Comparison of ENCODE assay signal across 9 mouse cellular contexts in the genomic region with DNA sequence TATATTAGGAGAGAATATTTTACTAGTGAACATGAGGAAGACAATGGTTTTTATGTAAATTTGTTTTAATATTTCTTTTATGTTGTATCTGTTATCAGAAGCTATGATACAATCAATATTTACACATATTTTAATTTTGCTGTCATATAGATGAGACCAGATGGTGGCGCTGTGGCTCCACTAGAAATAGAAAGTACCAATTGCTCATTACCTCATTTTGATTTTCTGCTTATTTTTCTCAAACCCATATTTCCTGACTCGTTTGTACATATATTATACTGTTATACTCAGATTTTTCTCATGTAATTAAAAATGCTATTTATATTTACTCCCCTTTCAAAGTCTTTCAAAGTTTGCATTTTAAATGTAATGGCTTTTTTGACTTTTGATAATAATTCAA.
DNase-seq lines count a peak whose midpoint lies in the region; ATAC-seq and TF ChIP-seq lines count a peak whose summit lies in the region.
"Had no signal": no experiment of that assay in that cellular context is flagged by ENCODE, and none has a peak within 500 bp of the region (broad histone marks: within the 10 kb centered on the region; RNA-seq: fewer than 3 reads in every experiment).

No protein-coding gene starts in this region.

- H3K4me2 ChIP-seq in neural tube, embryonic 15.5 days: no peak overlapping the region
- H3K4me2 ChIP-seq in lung, embryonic 14.5 days: no peak overlapping the region

- peak; percentile 10 for DNase-seq in cerebellum, adult 9-10 months
- DNase-seq in cerebellum, adult 9-11 months: no peak
- DNase-seq in neural tube, embryonic 10.5 days (ENCODE audit: extremely low spot score, low spot score): peak; percentile 40
- DNase-seq in kidney, postnatal 10 days: peak; percentile 66
- DNase-seq in lung, embryonic 14.5 days: peak; percentile 85
- DNase-seq in spleen, postnatal 36 days (ENCODE audit: low spot score in 2 of 2): no peak

- no peak overlapping the region for H3K4me3 ChIP-seq in neural tube, embryonic 15.5 days (replicated peaks)
- H3K4me3 ChIP-seq in lung, embryonic 14.5 days (ENCODE audit: low read depth, low read length): no peak overlapping the region
- H3K4me3 ChIP-seq: megakaryocyte, embryonic 14.5 days had no signal

- no peak for ATAC-seq in neural tube, embryonic 15.5 days (ENCODE audit: low FRiP score)
- ATAC-seq in common myeloid progenitor, adult 5-6 weeks (replicated peaks; ENCODE audit: low read depth, poor library complexity, severe bottlenecking): peak; percentile 50; the same call in 1 of the 2 replicates
- ATAC-seq in lung, embryonic 14.5 days (ENCODE audit: insufficient read depth): no peak

- H3K9ac ChIP-seq in neural tube, embryonic 15.5 days (replicated peaks): no peak overlapping the region
- H3K9ac ChIP-seq in lung, embryonic 14.5 days: no peak overlapping the region

- peak; percentile 73 for TF ChIP-seq CTCF in lung, embryonic 14.5 days (IDR thresholded peaks at IDR 0.05; ENCODE audit: low read depth)

- no peak overlapping the region for H3K27ac ChIP-seq in neural tube, embryonic 15.5 days (replicated peaks)
- H3K27ac ChIP-seq in lung, embryonic 14.5 days (ENCODE audit: low read depth): no peak overlapping the region

- H3K9me3 ChIP-seq in neural tube, embryonic 15.5 days (replicated peaks): no peaks in the 10 kb centered on the region
- no peaks in the 10 kb centered on the region for H3K9me3 ChIP-seq in lung, embryonic 14.5 days (ENCODE audit: low read depth, low read length)
- H3K9me3 ChIP-seq: megakaryocyte, embryonic 14.5 days had no signal

- 9% methylated on average over 2 of the region's 2 CpGs for WGBS in neural tube, embryonic 15.5 days
- WGBS in lung, embryonic 14.5 days: 3% methylated on average over 2 of the region's 2 CpGs

- H3K4me1 ChIP-seq in neural tube, embryonic 15.5 days: no peaks in the 10 kb centered on the region
- H3K4me1 ChIP-seq in lung, embryonic 14.5 days (ENCODE audit: insufficient read depth): 0 out of 2 replicates have a peak, but pooled peaks cover under 1% of the 10 kb centered on the region
- H3K4me1 ChIP-seq: megakaryocyte, embryonic 14.5 days had no signal

- H3K36me3 ChIP-seq in neural tube, embryonic 15.5 days: no peaks in the 10 kb centered on the region
- H3K36me3 ChIP-seq in lung, embryonic 14.5 days (ENCODE audit: insufficient read depth): no peaks in the 10 kb centered on the region

- H3K27me3 ChIP-seq in neural tube, embryonic 15.5 days (replicated peaks): no peaks in the 10 kb centered on the region
- no peaks in the 10 kb centered on the region for H3K27me3 ChIP-seq in lung, embryonic 14.5 days (ENCODE audit: insufficient read depth, low read length)
- H3K27me3 ChIP-seq: megakaryocyte, embryonic 14.5 days had no signal

Comparison
In these comparisons a context has a peak if more than half of its experiments do, and no peak if none do; other contexts are left out.
1. DNase-seq: peak in cerebellum, adult 9-10 months (single experiment), neural tube, embryonic 10.5 days (single experiment), kidney, postnatal 10 days (single experiment) and lung, embryonic 14.5 days (single experiment); none in cerebellum, adult 9-11 months (single experiment) and spleen, postnatal 36 days (0 of 2).